Mouse (Mus musculus) neural tube, embryonic 15.5 days (tissue): ENCODE measurements around the gene Snx20. TPM values are rescaled to one million over a fixed set of nuclear protein-coding genes. Genes with fewer than 3 reads are reported as not detected.
A peak's percentile ranks its signal among the peaks of the same experiment; 100 is the strongest.

Experiments
- ATAC-seq: fragments of 200-750 bp; cut with Nextera tagmentation; 2 replicates; pipeline ENCODE4 v1.8.0; 2017; ENCODE audit warnings: mild to moderate bottlenecking, moderate TSS enrichment, moderate library complexity; ENCODE audit not compliant: low FRiP score
- H3K27ac ChIP-seq: fragments of 300-500 bp; sonication (generic); replicated peaks from 2 replicates; pipeline ENCODE4 v1.5.1; 2015; ENCODE audit warnings: mild to moderate bottlenecking, inconsistent platforms
- H3K27me3 ChIP-seq: fragments of 300-500 bp; sonication (generic); replicated peaks from 2 replicates; pipeline ENCODE4 v1.6.1; 2015; ENCODE audit warnings: inconsistent platforms
- H3K36me3 ChIP-seq: fragments of 300-500 bp; sonication (generic); 2 replicates; pipeline ENCODE4 v1.6.1; 2015; ENCODE audit warnings: inconsistent platforms
- H3K4me1 ChIP-seq: fragments of 300-500 bp; sonication (generic); 2 replicates; pipeline ENCODE4 v1.6.1; 2015; ENCODE audit warnings: inconsistent platforms
- H3K4me2 ChIP-seq: fragments of 300-500 bp; sonication (generic); 2 replicates; pipeline ENCODE4 v1.6.1; 2015; ENCODE audit warnings: inconsistent platforms, mild to moderate bottlenecking, moderate library complexity
- H3K4me3 ChIP-seq: fragments of 300-500 bp; sonication (generic); replicated peaks from 2 replicates; pipeline ENCODE4 v1.5.1; 2015; ENCODE audit warnings: mild to moderate bottlenecking, inconsistent platforms
- H3K9ac ChIP-seq: fragments of 300-500 bp; sonication (generic); replicated peaks from 2 replicates; pipeline ENCODE4 v1.6.1; 2015; ENCODE audit warnings: mild to moderate bottlenecking, inconsistent platforms
- H3K9me3 ChIP-seq: fragments of 300-500 bp; sonication (generic); replicated peaks from 2 replicates; pipeline ENCODE4 v1.6.1; 2016; ENCODE audit warnings: inconsistent platforms
- WGBS: fragments of 180-500 bp; shearing (Covaris S2); methylation state at CpG from one replicate; pipeline ENCODE4 v1.1.7; 2015; ENCODE audit warnings: mixed read lengths; 5-methylcytosine and 5-hydroxymethylcytosine counted together
- polyA plus RNA-seq: library from polyadenylated mRNA; unstranded; fragments of >200 nt; fragmentation: Nextera tagmentation; extraction: Ambion mirVana; gene quantifications from 2 replicates; pipeline ENCODE4 v1.2.1, GENCODE M21; 2015

Snx20 gene
- polyA plus RNA-seq, 1 experiment from 2014 or later = 1.2 TPM

DNA sequence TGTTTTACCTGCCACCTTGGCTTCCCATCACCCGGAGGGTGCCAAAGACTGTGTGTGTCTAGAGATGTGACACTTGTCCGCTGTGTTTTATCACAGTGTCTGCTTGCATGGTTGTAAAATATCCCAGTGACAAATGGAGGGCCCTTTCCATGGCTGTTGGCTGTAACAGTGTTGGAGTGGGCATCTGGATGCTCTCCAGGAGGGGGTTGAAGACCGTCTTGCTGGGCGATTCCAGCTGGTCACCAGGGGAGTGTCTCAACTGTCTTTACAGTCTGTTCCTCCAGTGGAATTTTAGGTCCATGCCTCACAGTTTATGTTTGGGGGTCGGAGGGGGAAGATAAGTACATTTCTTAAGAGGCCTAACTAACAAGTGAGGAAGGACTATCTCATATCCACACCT lies 15.0 kb downstream of the Snx20 start:
- no peak for ATAC-seq
- 57% methylated on average over 5 of the region's 5 CpGs for WGBS
- Histone ChIP-seq H3K27ac (no peak overlapping the region), H3K4me1 (peaks cover 4% of the 10 kb centered on the region), H3K36me3 (no peaks in the 10 kb centered on the region), H3K4me2 (no peak overlapping the region), H3K9ac (no peak overlapping the region), H3K27me3 (peaks cover 9% of the 10 kb centered on the region; the same call in 1 of the 2 replicates), H3K4me3 (no peak overlapping the region), H3K9me3 (no peaks in the 10 kb centered on the region)

DNA sequence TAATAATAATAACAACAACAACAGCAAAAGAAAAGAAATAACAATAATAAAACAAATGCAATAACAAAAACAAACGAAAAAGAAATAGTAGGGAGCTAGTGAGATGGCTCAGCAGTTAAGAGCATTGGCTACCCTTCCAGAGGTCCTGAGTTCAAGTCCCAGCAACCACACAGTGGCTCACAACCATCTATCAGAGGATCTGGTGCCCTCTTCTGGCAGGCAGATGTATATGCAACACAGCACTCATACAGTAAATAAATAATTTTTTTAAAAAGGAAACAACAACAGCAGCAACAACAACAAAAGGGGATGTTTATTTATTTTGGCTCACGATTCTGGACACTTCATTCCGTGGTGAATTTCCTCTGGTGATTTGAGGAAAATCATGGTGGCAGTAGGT lies 16.4 kb downstream of the Snx20 start:
- Histone ChIP-seq H3K9me3 (no peaks in the 10 kb centered on the region), H3K4me2 (no peak overlapping the region), H3K9ac (no peak overlapping the region), H3K27ac (no peak overlapping the region), H3K4me3 (no peak overlapping the region), H3K27me3 (0 out of 2 replicates have a peak, but pooled peaks cover 3% of the 10 kb centered on the region), H3K4me1 (peaks cover 4% of the 10 kb centered on the region), H3K36me3 (no peaks in the 10 kb centered on the region)
- WGBS = 78% methylated on average over 3 of the region's 3 CpGs
- ATAC-seq = no peak

DNA sequence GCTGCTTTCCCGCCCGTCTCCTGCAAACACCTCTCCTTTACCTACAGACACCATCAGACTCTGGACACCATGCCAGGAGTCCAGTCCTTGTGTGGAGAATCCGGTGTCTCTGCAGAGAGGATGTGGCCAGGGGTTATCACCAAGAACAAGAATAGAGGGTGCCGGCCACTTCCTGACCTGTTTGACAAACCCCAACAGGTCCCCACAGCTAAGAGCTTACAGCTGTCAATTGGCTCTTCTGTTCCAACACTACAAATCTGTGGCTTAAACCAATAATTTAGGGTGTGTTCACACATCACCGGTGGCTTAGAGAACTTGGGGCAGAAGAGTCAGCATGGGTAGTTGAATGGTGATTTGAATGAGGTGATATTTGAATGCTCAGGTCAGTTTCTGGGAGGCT lies 17.3 kb downstream of the Snx20 start:
- Histone ChIP-seq H3K4me3 (no peak overlapping the region), H3K27ac (no peak overlapping the region), H3K4me2 (no peak overlapping the region), H3K36me3 (no peaks in the 10 kb centered on the region), H3K27me3 (0 out of 2 replicates have a peak, but pooled peaks cover 3% of the 10 kb centered on the region), H3K4me1 (peaks cover 4% of the 10 kb centered on the region), H3K9me3 (no peaks in the 10 kb centered on the region), H3K9ac (no peak overlapping the region)
- no peak for ATAC-seq
- WGBS = 85% methylated on average over 5 of the region's 5 CpGs

DNA sequence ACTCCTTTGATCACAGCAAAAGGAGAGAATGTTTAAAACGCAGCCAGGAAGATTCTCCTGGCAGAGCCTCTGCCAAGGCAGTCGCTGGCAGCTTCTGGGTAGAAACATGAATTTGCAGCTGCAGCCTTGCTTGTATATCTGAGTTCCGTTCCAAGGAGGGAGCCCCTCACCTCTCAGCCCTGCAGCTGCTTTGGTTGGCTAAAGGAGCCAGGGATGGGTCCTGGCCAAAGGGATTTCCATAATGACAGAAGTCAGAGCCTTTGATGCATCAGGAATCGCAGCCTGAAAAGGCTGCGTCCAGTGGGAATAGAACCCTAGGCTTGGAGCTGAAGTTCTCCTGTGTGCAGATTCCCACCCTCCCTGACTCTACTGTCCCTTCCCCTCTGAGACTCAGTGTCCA lies 20.9 kb downstream of the Snx20 start:
- 67% methylated on average over 5 of the region's 5 CpGs for WGBS
- ATAC-seq = no peak
- Histone ChIP-seq H3K4me3 (no peak overlapping the region), H3K4me1 (0 out of 2 replicates have a peak, but pooled peaks cover 5% of the 10 kb centered on the region), H3K27ac (no peak overlapping the region), H3K36me3 (no peaks in the 10 kb centered on the region), H3K27me3 (no peaks in the 10 kb centered on the region), H3K9ac (no peak overlapping the region), H3K4me2 (no peak overlapping the region), H3K9me3 (no peaks in the 10 kb centered on the region)

DNA sequence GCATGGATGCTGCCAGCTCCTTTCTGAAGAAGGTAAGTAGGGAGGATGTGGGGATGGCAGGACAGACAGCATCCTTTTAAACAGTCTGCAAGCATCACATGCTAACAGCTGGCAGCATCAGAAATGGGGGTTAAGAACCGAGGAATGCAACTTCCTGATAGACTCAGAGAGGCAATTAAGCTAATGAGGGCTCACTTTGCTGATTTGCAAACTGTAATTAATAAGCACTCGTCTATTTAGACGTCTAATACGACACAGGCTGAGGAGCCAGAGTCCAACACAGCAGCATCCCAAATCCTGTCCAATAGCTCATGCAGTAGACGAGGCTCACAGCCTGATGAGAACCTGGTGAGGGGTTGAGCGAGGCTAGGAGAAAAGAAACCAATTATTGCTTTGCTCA lies 25.7 kb downstream of the Snx20 start:
- peaks cover 11% of the 10 kb centered on the region for H3K4me1 ChIP-seq
- WGBS = 44% methylated on average over 6 of the region's 6 CpGs
- H3K4me3 ChIP-seq = no peak overlapping the region
- H3K9me3 ChIP-seq = no peaks in the 10 kb centered on the region
- no peak overlapping the region for H3K9ac ChIP-seq
- no peak for ATAC-seq
- H3K27ac ChIP-seq = no peak overlapping the region
- H3K27me3 ChIP-seq = no peaks in the 10 kb centered on the region
- no peak overlapping the region for H3K4me2 ChIP-seq
- no peaks in the 10 kb centered on the region for H3K36me3 ChIP-seq

DNA sequence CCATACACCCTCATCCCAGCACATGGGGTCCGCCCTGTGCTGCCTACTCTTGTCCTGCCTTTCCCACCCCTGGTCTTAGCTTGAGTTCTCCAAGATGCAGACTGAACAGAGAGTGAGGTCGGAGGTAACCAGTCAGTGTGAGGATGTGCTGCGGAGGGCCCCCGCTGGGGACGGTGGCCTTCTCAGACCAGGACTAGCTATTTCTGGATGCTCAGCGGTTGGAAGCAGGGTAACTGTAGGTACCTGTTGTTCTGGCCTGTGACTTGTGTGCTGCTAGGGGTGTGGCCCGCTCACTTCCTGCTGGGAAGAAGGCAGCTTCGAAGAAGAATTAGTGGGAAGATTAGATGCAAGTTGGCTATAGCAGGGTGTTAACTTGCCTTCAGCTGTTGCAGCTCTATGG lies 26.9 kb downstream of the Snx20 start:
- Histone ChIP-seq H3K27ac (no peak overlapping the region), H3K4me1 (peaks cover 24% of the 10 kb centered on the region), H3K4me3 (no peak overlapping the region), H3K4me2 (no peak overlapping the region), H3K9me3 (no peaks in the 10 kb centered on the region), H3K36me3 (no peaks in the 10 kb centered on the region), H3K27me3 (no peaks in the 10 kb centered on the region), H3K9ac (no peak overlapping the region)
- 82% methylated on average over 8 of the region's 8 CpGs for WGBS
- no peak for ATAC-seq

DNA sequence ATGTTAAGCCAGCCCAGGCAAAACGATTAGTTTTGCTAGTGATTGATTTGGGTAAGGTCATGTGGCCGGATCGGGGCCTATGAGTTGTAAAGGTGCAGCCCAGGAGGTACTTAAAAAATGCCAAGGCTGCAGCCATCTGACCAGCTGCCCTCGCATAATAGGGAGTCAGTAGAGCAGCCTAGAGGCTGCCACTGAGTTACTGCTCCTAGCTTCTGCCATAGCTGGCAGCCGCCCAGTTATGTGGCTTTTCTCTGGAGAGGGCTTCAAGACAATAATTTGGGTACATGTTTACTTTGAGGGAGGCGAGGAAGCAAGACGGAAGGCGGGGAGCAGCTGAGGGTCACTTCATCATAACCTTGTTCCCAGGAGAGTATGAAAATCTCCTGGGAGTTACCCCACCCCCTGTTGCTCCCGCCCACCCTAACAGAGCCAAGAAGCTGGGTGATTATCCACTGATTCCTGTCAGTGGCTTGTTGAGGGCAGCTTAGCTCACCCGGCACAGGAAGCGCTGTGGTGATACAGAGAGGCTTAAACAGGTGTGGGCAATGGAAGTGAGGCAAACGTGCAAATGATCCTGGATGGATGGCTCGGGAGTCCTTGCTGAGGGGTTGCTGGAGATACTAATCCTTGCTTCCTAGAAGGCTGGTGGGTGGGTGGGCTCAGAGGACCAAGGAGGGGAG lies 30.4 kb downstream of the Snx20 start:
- Histone ChIP-seq H3K36me3 (no peaks in the 10 kb centered on the region), H3K4me2 (no peak overlapping the region), H3K4me1 (peaks cover 36% of the 10 kb centered on the region), H3K4me3 (no peak overlapping the region), H3K27ac (no peak overlapping the region), H3K9ac (no peak overlapping the region), H3K9me3 (no peaks in the 10 kb centered on the region), H3K27me3 (no peaks in the 10 kb centered on the region)
- WGBS = 49% methylated on average over 13 of the region's 13 CpGs
- no peak for ATAC-seq

DNA sequence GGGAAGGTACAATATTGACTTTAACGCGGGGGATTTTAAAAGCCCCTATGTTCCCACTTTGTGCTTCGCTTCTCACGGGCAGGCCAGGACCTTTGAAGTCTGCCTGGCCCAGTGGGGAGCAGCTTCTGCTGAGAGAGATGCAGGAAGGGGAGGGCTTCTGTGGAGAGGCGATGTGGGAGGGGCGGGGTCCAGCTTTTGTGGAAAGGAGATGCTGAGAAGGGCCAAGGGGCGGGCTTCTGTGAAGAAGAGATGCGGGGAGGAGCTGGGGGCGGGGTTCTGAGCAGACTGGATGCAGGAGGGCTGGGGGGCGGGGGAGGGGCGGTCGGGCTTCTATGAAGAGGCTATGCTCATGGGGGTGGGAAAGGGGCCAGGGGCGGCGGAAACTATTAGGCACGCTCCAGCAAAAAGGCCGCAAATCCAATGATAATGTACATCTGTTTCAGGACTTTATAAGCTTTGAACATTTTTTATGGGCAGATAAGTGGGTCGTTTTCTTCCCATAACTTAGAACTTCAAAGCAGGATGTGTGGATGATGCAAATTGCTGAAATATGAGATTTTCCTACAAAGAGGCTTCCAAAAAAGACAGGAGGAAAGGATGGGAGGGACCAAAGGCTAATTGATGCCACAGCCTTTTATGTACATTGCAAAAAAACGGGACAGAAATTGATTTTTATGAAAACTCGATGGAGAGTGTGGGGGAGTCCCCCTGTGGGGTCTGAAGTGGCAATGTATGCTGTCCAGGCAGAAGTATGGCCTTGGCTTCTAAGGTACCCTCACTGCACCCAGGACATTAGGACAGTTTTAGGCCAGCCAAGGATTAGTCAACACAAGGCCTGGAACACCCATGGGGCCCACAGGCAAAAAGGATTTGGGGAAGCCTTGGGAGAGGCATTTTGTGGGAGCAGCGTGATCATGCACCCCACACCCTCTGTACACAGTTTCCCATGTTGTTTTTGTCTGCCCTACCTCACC lies 31.6 kb downstream of the Snx20 start:
- peak overlapping the region; percentile 58; the same call in 1 of the 2 replicates for H3K27ac ChIP-seq
- H3K4me2 ChIP-seq = peak overlapping the region; percentile 71
- peaks cover 31% of the 10 kb centered on the region for H3K4me1 ChIP-seq
- ATAC-seq = peak; percentile 85
- no peaks in the 10 kb centered on the region for H3K27me3 ChIP-seq
- no peaks in the 10 kb centered on the region for H3K9me3 ChIP-seq
- no peak overlapping the region; the same call in 1 of the 2 replicates for H3K9ac ChIP-seq
- no peaks in the 10 kb centered on the region for H3K36me3 ChIP-seq
- H3K4me3 ChIP-seq = peak overlapping the region; percentile 37
- WGBS = 7% methylated on average over 20 of the region's 20 CpGs

DNA sequence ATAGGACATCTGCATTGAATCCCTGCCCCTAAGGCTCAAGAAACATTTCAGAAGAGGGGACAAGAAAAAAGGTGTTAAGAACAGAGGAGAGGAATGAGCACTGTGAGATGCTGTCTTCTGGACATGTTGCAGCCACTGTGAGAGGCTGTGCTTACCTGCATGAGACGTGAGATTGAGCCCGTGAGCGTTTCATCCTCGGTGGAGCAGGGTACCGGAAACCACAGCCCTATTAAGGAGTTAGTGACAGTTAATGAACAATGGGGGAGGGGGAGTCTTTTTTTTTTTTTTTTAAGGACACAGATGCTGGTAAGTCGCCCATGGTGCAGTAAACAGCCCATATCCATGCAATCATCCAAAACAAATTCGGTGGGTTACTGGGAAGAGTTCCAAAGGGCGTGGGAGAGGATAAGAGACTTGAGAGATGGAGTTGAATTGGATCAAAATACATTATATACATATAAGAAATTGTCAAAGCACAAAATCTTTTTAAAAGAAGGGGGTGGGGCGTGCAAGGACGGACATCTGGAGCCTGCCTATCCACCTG lies 32.4 kb downstream of the Snx20 start:
- WGBS = 4% methylated on average over 10 of the region's 10 CpGs
- H3K4me2 ChIP-seq = peak overlapping the region; percentile 71
- no peaks in the 10 kb centered on the region for H3K36me3 ChIP-seq
- peaks cover 31% of the 10 kb centered on the region for H3K4me1 ChIP-seq
- peak; percentile 46; the same call in 1 of the 2 replicates for ATAC-seq
- H3K27me3 ChIP-seq = no peaks in the 10 kb centered on the region
- H3K4me3 ChIP-seq = peak overlapping the region; percentile 37
- H3K27ac ChIP-seq = peak overlapping the region; percentile 58; the same call in 1 of the 2 replicates
- H3K9ac ChIP-seq = no peak overlapping the region; the same call in 1 of the 2 replicates
- no peaks in the 10 kb centered on the region for H3K9me3 ChIP-seq

DNA sequence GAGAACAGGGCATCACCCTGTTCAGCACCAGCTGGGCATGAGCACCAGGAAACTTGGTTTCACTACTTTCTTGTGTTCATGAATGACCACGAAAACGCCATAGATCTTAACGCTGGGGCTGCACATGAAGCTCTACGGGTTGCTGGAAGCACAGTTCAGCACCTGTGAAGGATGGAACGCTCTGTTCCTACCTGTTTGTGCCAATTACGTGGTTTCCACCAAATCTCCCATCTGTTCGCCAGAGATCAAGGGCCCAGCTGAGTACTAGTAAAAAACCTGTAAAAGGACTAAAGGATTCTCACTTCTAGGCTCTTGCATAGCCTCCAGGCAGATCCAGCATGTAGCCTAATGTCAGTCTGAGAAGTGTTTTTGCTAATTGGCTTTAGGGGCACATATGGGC lies 36.4 kb downstream of the Snx20 start:
- Histone ChIP-seq H3K9me3 (no peaks in the 10 kb centered on the region), H3K4me1 (peaks cover 27% of the 10 kb centered on the region), H3K36me3 (no peaks in the 10 kb centered on the region), H3K4me2 (no peak overlapping the region), H3K27me3 (no peaks in the 10 kb centered on the region), H3K27ac (no peak overlapping the region), H3K4me3 (no peak overlapping the region), H3K9ac (no peak overlapping the region)
- WGBS = 84% methylated on average over 7 of the region's 7 CpGs
- no peak for ATAC-seq

DNA sequence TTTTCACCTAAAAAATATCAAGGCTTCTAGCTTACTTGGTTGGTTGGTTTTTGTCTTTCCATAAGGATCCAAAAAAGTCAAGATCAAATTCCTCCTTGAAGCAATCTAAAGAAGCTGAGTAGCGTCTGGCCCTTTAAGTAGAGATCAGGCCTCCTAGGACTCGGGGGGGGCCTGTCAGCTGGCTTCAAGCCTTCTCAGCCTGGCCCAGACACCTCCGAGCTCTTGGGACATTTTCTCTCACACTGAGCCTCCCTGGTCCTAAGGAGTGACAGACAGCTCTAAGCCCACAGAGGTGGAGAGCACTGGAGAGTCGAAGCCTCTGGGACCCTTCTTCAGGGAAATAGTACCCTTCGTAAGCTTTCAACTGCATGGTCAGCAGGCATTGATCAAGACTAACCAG lies 37.4 kb downstream of the Snx20 start:
- Histone ChIP-seq H3K9me3 (no peaks in the 10 kb centered on the region), H3K4me2 (no peak overlapping the region), H3K9ac (no peak overlapping the region), H3K27me3 (no peaks in the 10 kb centered on the region), H3K4me3 (no peak overlapping the region), H3K36me3 (no peaks in the 10 kb centered on the region), H3K27ac (no peak overlapping the region), H3K4me1 (peaks cover 18% of the 10 kb centered on the region)
- ATAC-seq = no peak
- WGBS = 78% methylated on average over 5 of the region's 5 CpGs
